Mouse (Mus musculus): ENCODE measurements around the gene Scnn1g. TPM values are rescaled to one million over a fixed set of nuclear protein-coding genes. Genes with fewer than 3 reads are reported as not detected.

Scnn1g gene
- 0.10 TPM in 1 of 2 replicates, not detected in the other for total RNA-seq (2014; rRNA removed)
- polyA plus RNA-seq (2015; fragmentation: Nextera tagmentation; extraction: Ambion mirVana), result 0.05 TPM in 1 of 2 replicates, not detected in the other

- Histone ChIP-seq H3K4me2 (ENCODE audit: low read depth) (peak within 1 kb of the TSS; percentile 86), H3K27me3 (ENCODE audit: insufficient read depth, low read length) (peaks cover 18% of the 10 kb centered on the region; the same call in 1 of the 2 replicates), H3K27ac (ENCODE audit: low read depth, low read length) (no peak within 1 kb of the TSS), H3K9ac (no peak within 1 kb of the TSS), H3K4me1 (ENCODE audit: insufficient read depth) (no peaks in the 10 kb centered on the region), H3K36me3 (ENCODE audit: insufficient read depth) (no peaks in the 10 kb centered on the region), H3K4me3 (ENCODE audit: low read depth, low read length) (peak within 1 kb of the TSS; percentile 37), H3K9me3 (ENCODE audit: low read length) (no peaks in the 10 kb centered on the region)
- 2% methylated on average over 38 of the region's 38 CpGs for WGBS
- DNase-seq (peak; percentile 89), ATAC-seq (peak; percentile 97)
- TF ChIP-seq CTCF (IDR thresholded peaks at IDR 0.05; ENCODE audit: low read depth), result peak; percentile 99
Measured at GRCm38 (mm10) chr7:121734171-121734831, at the start of gene Scnn1g. Gene Scnn1g, plus strand, starts transcription at chr7:121734479.

GRCm38 (mm10) chr7:121685140-121685984 is 48.9 kb upstream of the Scnn1g start:
- no peak overlapping the region for H3K27ac ChIP-seq (ENCODE audit: low read depth, low read length)
- H3K27me3 ChIP-seq (ENCODE audit: insufficient read depth, low read length), result no peaks in the 10 kb centered on the region
- H3K4me3 ChIP-seq (ENCODE audit: low read depth, low read length), result no peak overlapping the region
- DNase-seq (no peak), ATAC-seq (no peak)
- H3K9ac ChIP-seq, result no peak overlapping the region
- H3K9me3 ChIP-seq (ENCODE audit: low read length), result no peaks in the 10 kb centered on the region
- H3K36me3 ChIP-seq (ENCODE audit: insufficient read depth), result no peaks in the 10 kb centered on the region
- TF ChIP-seq CTCF (IDR thresholded peaks at IDR 0.05; ENCODE audit: low read depth), result no peak
- 92% methylated on average over 5 of the region's 5 CpGs for WGBS
- no peaks in the 10 kb centered on the region for H3K4me1 ChIP-seq (ENCODE audit: insufficient read depth)
- no peak overlapping the region for H3K4me2 ChIP-seq (ENCODE audit: low read depth)

- H3K9ac ChIP-seq, result no peak overlapping the region
- H3K9me3 ChIP-seq (ENCODE audit: low read length), result no peaks in the 10 kb centered on the region
- ATAC-seq (no peak), DNase-seq (no peak)
- TF ChIP-seq CTCF (IDR thresholded peaks at IDR 0.05; ENCODE audit: low read depth), result no peak
- no peak overlapping the region for H3K27ac ChIP-seq (ENCODE audit: low read depth, low read length)
- H3K36me3 ChIP-seq (ENCODE audit: insufficient read depth), result no peaks in the 10 kb centered on the region
- no peak overlapping the region for H3K4me2 ChIP-seq (ENCODE audit: low read depth)
- no peaks in the 10 kb centered on the region for H3K4me1 ChIP-seq (ENCODE audit: insufficient read depth)
- no peak overlapping the region for H3K4me3 ChIP-seq (ENCODE audit: low read depth, low read length)
- no peaks in the 10 kb centered on the region for H3K27me3 ChIP-seq (ENCODE audit: insufficient read depth, low read length)
Measured at GRCm38 (mm10) chr7:121689338-121689737, 44.9 kb upstream of the Scnn1g start.

GRCm38 (mm10) chr7:121691803-121692202 is 42.5 kb upstream of the Scnn1g start:
- ATAC-seq, result no peak
- no peaks in the 10 kb centered on the region for H3K27me3 ChIP-seq (ENCODE audit: insufficient read depth, low read length)
- no peak overlapping the region for H3K9ac ChIP-seq
- H3K4me2 ChIP-seq (ENCODE audit: low read depth), result no peak overlapping the region
- H3K4me3 ChIP-seq (ENCODE audit: low read depth, low read length), result no peak overlapping the region
- no peaks in the 10 kb centered on the region for H3K9me3 ChIP-seq (ENCODE audit: low read length)
- WGBS, result 77% methylated on average over 2 of the region's 2 CpGs
- no peaks in the 10 kb centered on the region for H3K4me1 ChIP-seq (ENCODE audit: insufficient read depth)
- no peak for DNase-seq
- H3K27ac ChIP-seq (ENCODE audit: low read depth, low read length), result no peak overlapping the region
- TF ChIP-seq CTCF (IDR thresholded peaks at IDR 0.05; ENCODE audit: low read depth), result no peak
- H3K36me3 ChIP-seq (ENCODE audit: insufficient read depth), result no peaks in the 10 kb centered on the region

GRCm38 (mm10) chr7:121697170-121697569 is 37.1 kb upstream of the Scnn1g start:
- Histone ChIP-seq H3K4me2 (ENCODE audit: low read depth) (no peak overlapping the region), H3K4me1 (ENCODE audit: insufficient read depth) (0 out of 2 replicates have a peak, but pooled peaks cover 3% of the 10 kb centered on the region), H3K27me3 (ENCODE audit: insufficient read depth, low read length) (no peaks in the 10 kb centered on the region), H3K9ac (no peak overlapping the region), H3K4me3 (ENCODE audit: low read depth, low read length) (no peak overlapping the region), H3K27ac (ENCODE audit: low read depth, low read length) (no peak overlapping the region), H3K9me3 (ENCODE audit: low read length) (no peaks in the 10 kb centered on the region), H3K36me3 (ENCODE audit: insufficient read depth) (no peaks in the 10 kb centered on the region)
- no peak for DNase-seq
- ATAC-seq, result no peak
- TF ChIP-seq CTCF (IDR thresholded peaks at IDR 0.05; ENCODE audit: low read depth), result no peak

- no peak for DNase-seq
Measured at GRCm38 (mm10) chr7:121697574-121697973, 36.7 kb upstream of the Scnn1g start.

GRCm38 (mm10) chr7:121699218-121699617 is 35.1 kb upstream of the Scnn1g start:
- Histone ChIP-seq H3K4me1 (ENCODE audit: insufficient read depth) (peaks cover 5% of the 10 kb centered on the region; the same call in 1 of the 2 replicates), H3K9me3 (ENCODE audit: low read length) (no peaks in the 10 kb centered on the region), H3K4me3 (ENCODE audit: low read depth, low read length) (no peak overlapping the region), H3K36me3 (ENCODE audit: insufficient read depth) (no peaks in the 10 kb centered on the region), H3K4me2 (ENCODE audit: low read depth) (no peak overlapping the region), H3K27me3 (ENCODE audit: insufficient read depth, low read length) (no peaks in the 10 kb centered on the region), H3K27ac (ENCODE audit: low read depth, low read length) (no peak overlapping the region), H3K9ac (no peak overlapping the region)
- ATAC-seq (no peak), DNase-seq (peak; percentile 10)
- TF ChIP-seq CTCF (IDR thresholded peaks at IDR 0.05; ENCODE audit: low read depth), result no peak

More at GRCm38 (mm10) chr7:121697574-121697973, 36.7 kb upstream of the Scnn1g start:
- Histone ChIP-seq H3K4me3 (ENCODE audit: low read depth, low read length) (no peak overlapping the region), H3K36me3 (ENCODE audit: insufficient read depth) (no peaks in the 10 kb centered on the region), H3K27ac (ENCODE audit: low read depth, low read length) (no peak overlapping the region), H3K27me3 (ENCODE audit: insufficient read depth, low read length) (no peaks in the 10 kb centered on the region), H3K4me1 (ENCODE audit: insufficient read depth) (0 out of 2 replicates have a peak, but pooled peaks cover 3% of the 10 kb centered on the region), H3K9ac (no peak overlapping the region), H3K4me2 (ENCODE audit: low read depth) (no peak overlapping the region), H3K9me3 (ENCODE audit: low read length) (no peaks in the 10 kb centered on the region)
- 47% methylated on average over 1 of the region's 1 CpGs for WGBS
- no peak for TF ChIP-seq CTCF (IDR thresholded peaks at IDR 0.05; ENCODE audit: low read depth)
- no peak for ATAC-seq
